Mouse (Mus musculus): ENCODE results near the gene Adamtsl1. TPM values are rescaled to one million over a fixed set of nuclear protein-coding genes. Genes with fewer than 3 reads are reported as not detected.
A peak's percentile ranks its signal among the peaks of the same experiment; 100 is the strongest.

Gene Adamtsl1
- polyA plus RNA-seq, 1 experiment from 2014 or later, result 22.0 TPM

GRCm38 (mm10) chr4:85957879-85958278 is 443.9 kb downstream of the Adamtsl1 start:
- WGBS, result 92% methylated on average over 1 of the region's 1 CpGs
- Histone ChIP-seq H3K4me1 (no peaks in the 10 kb centered on the region), H3K9ac (no peak overlapping the region), H3K4me3 (no peak overlapping the region), H3K27me3 (replicated peaks) (no peaks in the 10 kb centered on the region), H3K9me3 (no peaks in the 10 kb centered on the region), H3K36me3 (no peaks in the 10 kb centered on the region), H3K27ac (no peak overlapping the region), H3K4me2 (replicated peaks) (no peak overlapping the region)
- ATAC-seq (ENCODE audit: low FRiP score, low read depth), result no peak

GRCm38 (mm10) chr4:85959019-85959418 is 445.0 kb downstream of the Adamtsl1 start:
- ATAC-seq (ENCODE audit: low FRiP score, low read depth), result no peak
- H3K36me3 ChIP-seq, result no peaks in the 10 kb centered on the region
- no peaks in the 10 kb centered on the region for H3K9me3 ChIP-seq
- H3K4me3 ChIP-seq, result no peak overlapping the region
- 81% methylated on average over 2 of the region's 2 CpGs for WGBS
- H3K27ac ChIP-seq, result no peak overlapping the region
- H3K9ac ChIP-seq, result no peak overlapping the region
- H3K27me3 ChIP-seq (replicated peaks), result no peaks in the 10 kb centered on the region
- no peak overlapping the region for H3K4me2 ChIP-seq (replicated peaks)
- H3K4me1 ChIP-seq, result no peaks in the 10 kb centered on the region

- H3K4me3 ChIP-seq, result no peak overlapping the region
- no peaks in the 10 kb centered on the region for H3K9me3 ChIP-seq
- no peak overlapping the region for H3K4me2 ChIP-seq (replicated peaks)
- no peaks in the 10 kb centered on the region for H3K36me3 ChIP-seq
- H3K27me3 ChIP-seq (replicated peaks), result no peaks in the 10 kb centered on the region
- H3K4me1 ChIP-seq, result no peaks in the 10 kb centered on the region
- WGBS, result 74% methylated on average over 3 of the region's 3 CpGs
- no peak overlapping the region for H3K9ac ChIP-seq
- no peak overlapping the region for H3K27ac ChIP-seq
- ATAC-seq (ENCODE audit: low FRiP score, low read depth), result no peak
Measured at GRCm38 (mm10) chr4:85976188-85976587, 462.2 kb downstream of the Adamtsl1 start.

- H3K27me3 ChIP-seq (replicated peaks), result no peaks in the 10 kb centered on the region
Measured at GRCm38 (mm10) chr4:85979206-85979605, 465.2 kb downstream of the Adamtsl1 start.

GRCm38 (mm10) chr4:86006596-86006995 is 492.6 kb downstream of the Adamtsl1 start:
- H3K9ac ChIP-seq, result no peak overlapping the region
- H3K27ac ChIP-seq, result no peak overlapping the region
- no peak overlapping the region for H3K4me2 ChIP-seq (replicated peaks)
- no peak overlapping the region for H3K4me3 ChIP-seq
- no peaks in the 10 kb centered on the region for H3K36me3 ChIP-seq
- WGBS, result 36% methylated on average over 5 of the region's 5 CpGs
- no peaks in the 10 kb centered on the region for H3K27me3 ChIP-seq (replicated peaks)
- H3K4me1 ChIP-seq, result peaks cover 4% of the 10 kb centered on the region; the same call in 1 of the 2 replicates
- ATAC-seq (ENCODE audit: low FRiP score, low read depth), result no peak
- H3K9me3 ChIP-seq, result no peaks in the 10 kb centered on the region

More at GRCm38 (mm10) chr4:85979206-85979605, 465.2 kb downstream of the Adamtsl1 start:
- H3K9ac ChIP-seq, result no peak overlapping the region
- H3K9me3 ChIP-seq, result no peaks in the 10 kb centered on the region
- H3K27ac ChIP-seq, result no peak overlapping the region
- H3K4me1 ChIP-seq, result no peaks in the 10 kb centered on the region
- H3K4me3 ChIP-seq, result no peak overlapping the region
- 75% methylated on average over 10 of the region's 10 CpGs for WGBS
- no peaks in the 10 kb centered on the region for H3K36me3 ChIP-seq
- ATAC-seq (ENCODE audit: low FRiP score, low read depth), result no peak
- H3K4me2 ChIP-seq (replicated peaks), result no peak overlapping the region

GRCm38 (mm10) chr4:86013640-86014039 is 499.7 kb downstream of the Adamtsl1 start:
- Histone ChIP-seq H3K27ac (no peak overlapping the region), H3K4me1 (no peaks in the 10 kb centered on the region), H3K4me3 (no peak overlapping the region), H3K9ac (no peak overlapping the region), H3K27me3 (replicated peaks) (no peaks in the 10 kb centered on the region), H3K36me3 (no peaks in the 10 kb centered on the region), H3K4me2 (replicated peaks) (no peak overlapping the region), H3K9me3 (no peaks in the 10 kb centered on the region)
- ATAC-seq (ENCODE audit: low FRiP score, low read depth), result no peak
- whole genome bisulfite sequencing, result 92% methylated on average over 3 of the region's 3 CpGs

- 96% methylated on average over 1 of the region's 1 CpGs for WGBS
- peaks cover 6% of the 10 kb centered on the region; the same call in 1 of the 2 replicates for H3K4me1 ChIP-seq
- H3K36me3 ChIP-seq, result no peaks in the 10 kb centered on the region
- H3K9me3 ChIP-seq, result no peaks in the 10 kb centered on the region
- no peak for ATAC-seq (ENCODE audit: low FRiP score, low read depth)
- H3K27ac ChIP-seq, result no peak overlapping the region
- no peaks in the 10 kb centered on the region for H3K27me3 ChIP-seq (replicated peaks)
- no peak overlapping the region for H3K9ac ChIP-seq
- H3K4me2 ChIP-seq (replicated peaks), result no peak overlapping the region
- no peak overlapping the region for H3K4me3 ChIP-seq
Measured at GRCm38 (mm10) chr4:86018928-86019327, 505.0 kb downstream of the Adamtsl1 start.

GRCm38 (mm10) chr4:86019586-86019985 is 505.6 kb downstream of the Adamtsl1 start:
- Histone ChIP-seq H3K27me3 (replicated peaks) (no peaks in the 10 kb centered on the region), H3K4me1 (peaks cover 6% of the 10 kb centered on the region; the same call in 1 of the 2 replicates), H3K9me3 (no peaks in the 10 kb centered on the region), H3K9ac (no peak overlapping the region), H3K27ac (no peak overlapping the region), H3K36me3 (no peaks in the 10 kb centered on the region), H3K4me2 (replicated peaks) (no peak overlapping the region), H3K4me3 (no peak overlapping the region)
- 56% methylated on average over 4 of the region's 4 CpGs for WGBS
- ATAC-seq (ENCODE audit: low FRiP score, low read depth), result no peak

- WGBS, result 35% methylated on average over 10 of the region's 10 CpGs
- ATAC-seq (ENCODE audit: low FRiP score, low read depth), result peak; percentile 88
Measured at GRCm38 (mm10) chr4:86020372-86021090, 506.6 kb downstream of the Adamtsl1 start.

GRCm38 (mm10) chr4:86024573-86025160 is 510.7 kb downstream of the Adamtsl1 start:
- Histone ChIP-seq H3K36me3 (no peaks in the 10 kb centered on the region), H3K27ac (no peak overlapping the region), H3K9me3 (no peaks in the 10 kb centered on the region), H3K4me1 (peaks cover 6% of the 10 kb centered on the region; the same call in 1 of the 2 replicates), H3K9ac (no peak overlapping the region), H3K4me3 (no peak overlapping the region), H3K27me3 (replicated peaks) (no peaks in the 10 kb centered on the region), H3K4me2 (replicated peaks) (no peak overlapping the region)
- 49% methylated on average over 8 of the region's 8 CpGs for WGBS
- no peak for ATAC-seq (ENCODE audit: low FRiP score, low read depth)

More at GRCm38 (mm10) chr4:86020372-86021090, 506.6 kb downstream of the Adamtsl1 start:
- Histone ChIP-seq H3K4me2 (replicated peaks) (no peak overlapping the region), H3K36me3 (no peaks in the 10 kb centered on the region), H3K27me3 (replicated peaks) (no peaks in the 10 kb centered on the region), H3K4me1 (peaks cover 6% of the 10 kb centered on the region; the same call in 1 of the 2 replicates), H3K9ac (no peak overlapping the region), H3K27ac (no peak overlapping the region), H3K9me3 (no peaks in the 10 kb centered on the region), H3K4me3 (no peak overlapping the region)

- Histone ChIP-seq H3K4me2 (replicated peaks) (no peak overlapping the region), H3K27ac (no peak overlapping the region), H3K36me3 (no peaks in the 10 kb centered on the region), H3K4me3 (no peak overlapping the region), H3K27me3 (replicated peaks) (no peaks in the 10 kb centered on the region), H3K4me1 (peaks cover 4% of the 10 kb centered on the region), H3K9ac (no peak overlapping the region), H3K9me3 (no peaks in the 10 kb centered on the region)
- no peak for ATAC-seq (ENCODE audit: low FRiP score, low read depth)
- 90% methylated on average over 6 of the region's 6 CpGs for WGBS
Measured at GRCm38 (mm10) chr4:86029486-86029885, 515.5 kb downstream of the Adamtsl1 start.

GRCm38 (mm10) chr4:86030208-86030607 is 516.2 kb downstream of the Adamtsl1 start:
- peaks cover 4% of the 10 kb centered on the region for H3K4me1 ChIP-seq
- H3K4me3 ChIP-seq, result no peak overlapping the region
- no peaks in the 10 kb centered on the region for H3K9me3 ChIP-seq
- no peak for ATAC-seq (ENCODE audit: low FRiP score, low read depth)
- no peaks in the 10 kb centered on the region for H3K36me3 ChIP-seq
- H3K9ac ChIP-seq, result no peak overlapping the region
- WGBS, result 67% methylated on average over 3 of the region's 3 CpGs
- no peak overlapping the region for H3K4me2 ChIP-seq (replicated peaks)
- H3K27ac ChIP-seq, result no peak overlapping the region
- H3K27me3 ChIP-seq (replicated peaks), result no peaks in the 10 kb centered on the region
